Mouse (Mus musculus) small intestine, adult 2 months (tissue): Measurements from ENCODE around the gene Bcar1.

ENCODE experiments used
- CTCF ChIP-seq: fragments of 200-500 bp; IDR thresholded peaks from 2 replicates; pipeline ENCODE4 v1.5.1; 2012; ENCODE audit warnings: low read depth, mild to moderate bottlenecking, control low read depth, inconsistent platforms, low read length, moderate library complexity, mixed read lengths; ENCODE audit not compliant: insufficient replicate concordance, insufficient read length; ENCODE audit errors: extremely low read depth
- POLR2A ChIP-seq: fragments of 200-500 bp; IDR thresholded peaks from 2 replicates; pipeline ENCODE4 v1.6.1; 2012; ENCODE audit warnings: low read depth, mild to moderate bottlenecking, control low read depth, inconsistent platforms, low read length, moderate library complexity

DNA sequence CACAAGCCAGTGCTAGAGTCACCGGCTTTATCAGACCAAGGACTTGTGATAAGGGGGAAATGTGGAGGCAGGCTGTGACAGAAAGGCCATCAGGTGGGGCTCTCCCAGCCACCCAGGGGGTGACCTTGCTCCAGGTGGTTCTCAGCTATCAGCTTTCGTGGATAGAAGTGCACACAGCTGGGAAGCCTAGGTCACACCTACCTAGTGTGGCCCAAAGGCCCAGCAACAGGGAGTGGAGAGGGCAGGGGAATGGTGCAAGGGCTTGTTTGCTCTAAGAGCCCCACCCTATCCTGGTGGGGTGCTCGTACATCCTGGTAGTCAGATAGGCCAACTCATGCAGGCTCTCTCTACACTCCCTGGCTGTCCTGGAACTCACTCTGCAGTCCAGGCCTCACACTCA lies 38.4 kb downstream of the Bcar1 start:
- TF ChIP-seq POLR2A (no peak), CTCF (no peak)
